Mouse (Mus musculus) common myeloid progenitor, adult 5-6 weeks (primary cell): ENCODE measurements around the gene Olfr608. TPM values are rescaled to one million over a fixed set of nuclear protein-coding genes. Genes with fewer than 3 reads are reported as not detected.
"Not testable (repeated sequence)": the region's sequence is repeated elsewhere in the genome, so short reads cannot be mapped to it uniquely, and the experiment has no call there.

Experiments used
- ATAC-seq: replicated peaks from 2 replicates; pipeline ENCODE4 v1.8.0; 2016; ENCODE audit warnings: low read depth, mild to moderate bottlenecking, moderate TSS enrichment, inconsistent platforms; ENCODE audit not compliant: poor library complexity, severe bottlenecking
- total RNA-seq: library from RNA; stranded (forward); fragments of 200-1000, 187-1606 nt; gene quantifications from 2 replicates; pipeline ENCODE4 v1.2.3, GENCODE M21; 2017

Olfr608 gene
- not detected in 2 replicates for total RNA-seq

GRCm38 (mm10) chr7:103469577-103469976, at the start of gene Olfr608:
Gene Olfr608 (plus strand): TSS chr7:103469877.
- no peak for ATAC-seq

- no peak for ATAC-seq
Measured at GRCm38 (mm10) chr7:103445339-103445738, 24.3 kb upstream of the Olfr608 start, which contains the start of gene Olfr605. Gene Olfr605 (minus strand): TSS chr7:103445439.

GRCm38 (mm10) chr7:103448746-103449145, 20.9 kb upstream of the Olfr608 start, which contains the start of gene Olfr606:
Gene Olfr606 (plus strand): TSS chr7:103449046.
- ATAC-seq = no peak

GRCm38 (mm10) chr7:103460590-103460989, 9.1 kb upstream of the Olfr608 start:
- no peak for ATAC-seq

GRCm38 (mm10) chr7:103477106-103477505, 7.4 kb downstream of the Olfr608 start:
- not testable (repeated sequence) for ATAC-seq

GRCm38 (mm10) chr7:103497962-103498361, 28.3 kb downstream of the Olfr608 start, which contains the start of gene Olfr609:
Gene Olfr609 (minus strand): TSS chr7:103498062.
- no peak for ATAC-seq

- no peak for ATAC-seq
Measured at GRCm38 (mm10) chr7:103512022-103512421, 42.3 kb downstream of the Olfr608 start, which contains the start of gene Olfr610. Gene Olfr610 (minus strand): TSS chr7:103512122.

- ATAC-seq = not testable (repeated sequence)
Measured at GRCm38 (mm10) chr7:103520746-103521145, 51.1 kb downstream of the Olfr608 start, which contains the start of gene Olfr611. Gene Olfr611 (minus strand): TSS chr7:103520846.

Other genes starting within 250 kb of the Olfr608 start
- not detected in 2 replicates for gene Usp17ld, start 217.4 kb upstream of the Olfr608 start, total RNA-seq
- gene Olfr596, start 164.2 kb upstream of the Olfr608 start, total RNA-seq = not detected in 2 replicates
- not detected in 2 replicates for gene Olfr597, start 153.6 kb upstream of the Olfr608 start, total RNA-seq
- not detected in 2 replicates for gene Olfr598, start 146.3 kb upstream of the Olfr608 start, total RNA-seq
- gene Olfr599, start 134.0 kb upstream of the Olfr608 start, total RNA-seq = not detected in 2 replicates
- not detected in 2 replicates for gene Olfr600, start 120.2 kb upstream of the Olfr608 start, total RNA-seq
- not detected in 2 replicates for gene Olfr601, start 107.2 kb upstream of the Olfr608 start, total RNA-seq
- gene Olfr603, start 83.7 kb upstream of the Olfr608 start, total RNA-seq = not detected in 2 replicates
- not detected in 2 replicates for gene Usp17lc, start 54.8 kb upstream of the Olfr608 start, total RNA-seq
- not detected in 2 replicates for gene Olfr605, start 24.4 kb upstream of the Olfr608 start, total RNA-seq
- not detected in 2 replicates for gene Olfr606, start 20.8 kb upstream of the Olfr608 start, total RNA-seq
- not detected in 2 replicates for gene Olfr607, start 5.7 kb upstream of the Olfr608 start, total RNA-seq
- gene Olfr609, start 28.2 kb downstream of the Olfr608 start, total RNA-seq = not detected in 2 replicates
- gene Olfr610, start 42.2 kb downstream of the Olfr608 start, total RNA-seq = not detected in 2 replicates
- not detected in 2 replicates for gene Olfr611, start 51.0 kb downstream of the Olfr608 start, total RNA-seq
- not detected in 2 replicates for gene Olfr612, start 72.8 kb downstream of the Olfr608 start, total RNA-seq
- gene Olfr613, start 78.2 kb downstream of the Olfr608 start, total RNA-seq = not detected in 2 replicates
- not detected in 2 replicates for gene Olfr615, start 86.2 kb downstream of the Olfr608 start, total RNA-seq
- gene Olfr616, start 99.3 kb downstream of the Olfr608 start, total RNA-seq = not detected in 2 replicates
- gene Olfr617, start 103.2 kb downstream of the Olfr608 start, total RNA-seq = not detected in 2 replicates
- not detected in 2 replicates for gene Olfr618, start 120.2 kb downstream of the Olfr608 start, total RNA-seq
- gene Olfr619, start 130.7 kb downstream of the Olfr608 start, total RNA-seq = not detected in 2 replicates
- not detected in 2 replicates for gene Olfr620, start 142.7 kb downstream of the Olfr608 start, total RNA-seq
- not detected in 2 replicates for gene Olfr622, start 172.8 kb downstream of the Olfr608 start, total RNA-seq
- not detected in 2 replicates for gene Olfr623, start 193.8 kb downstream of the Olfr608 start, total RNA-seq
- gene Olfr624, start 201.3 kb downstream of the Olfr608 start, total RNA-seq = under 0.01 TPM in 1 of 2 replicates, not detected in the other
- not detected in 2 replicates for gene Olfr625-ps1, start 212.8 kb downstream of the Olfr608 start, total RNA-seq
- not detected in 2 replicates for gene Olfr243, start 244.8 kb downstream of the Olfr608 start, total RNA-seq